Mouse (Mus musculus) testis, adult 2 months (tissue): ENCODE results near the gene S1pr5. TPM values are rescaled to one million over a fixed set of nuclear protein-coding genes. Genes with fewer than 3 reads are reported as not detected.

Experiments
- H3K27ac ChIP-seq: fragments of 200-500 bp; 2 replicates; pipeline ENCODE4 v1.5.1; 2012; ENCODE audit warnings: low read depth, low read length; ENCODE audit not compliant: control insufficient read depth, insufficient read depth
- H3K27me3 ChIP-seq: fragments of 200-500 bp; 2 replicates; pipeline ENCODE4 v1.6.1; 2012; ENCODE audit warnings: mild to moderate bottlenecking, low read length, moderate library complexity; ENCODE audit not compliant: control insufficient read depth, insufficient read depth
- H3K36me3 ChIP-seq: fragments of 200-500 bp; 2 replicates; pipeline ENCODE4 v1.6.1; 2012; ENCODE audit warnings: mild to moderate bottlenecking, low read length; ENCODE audit not compliant: control insufficient read depth, insufficient read depth
- H3K4me1 ChIP-seq: fragments of 200-500 bp; 2 replicates; pipeline ENCODE4 v1.6.1; 2012; ENCODE audit warnings: low read length; ENCODE audit not compliant: control insufficient read depth, insufficient read depth
- H3K4me3 ChIP-seq: fragments of 200-500 bp; 2 replicates; pipeline ENCODE4 v1.5.1; 2012; ENCODE audit warnings: low read depth, mild to moderate bottlenecking, low read length, moderate library complexity, mixed read lengths; ENCODE audit not compliant: control insufficient read depth
- CTCF ChIP-seq: fragments of 200-500 bp; IDR thresholded peaks from 2 replicates; pipeline ENCODE4 v1.5.1; 2012; ENCODE audit warnings: low read depth, mild to moderate bottlenecking, inconsistent platforms, low read length, moderate library complexity; ENCODE audit not compliant: control insufficient read depth, insufficient read depth, insufficient replicate concordance
- POLR2A ChIP-seq: fragments of 200-500 bp; IDR thresholded peaks from 2 replicates; pipeline ENCODE4 v1.6.1; 2012; ENCODE audit warnings: low read depth, mild to moderate bottlenecking, inconsistent platforms, low read length, moderate library complexity; ENCODE audit not compliant: control insufficient read depth
- polyA plus RNA-seq: library from polyadenylated mRNA; depleted of rRNA; stranded (reverse); fragments of >200 nt; gene quantifications from 2 replicates; pipeline ENCODE4 v1.2.3, GENCODE M21; 2012

The S1pr5 gene
- polyA plus RNA-seq, 1 experiment = not detected

DNA sequence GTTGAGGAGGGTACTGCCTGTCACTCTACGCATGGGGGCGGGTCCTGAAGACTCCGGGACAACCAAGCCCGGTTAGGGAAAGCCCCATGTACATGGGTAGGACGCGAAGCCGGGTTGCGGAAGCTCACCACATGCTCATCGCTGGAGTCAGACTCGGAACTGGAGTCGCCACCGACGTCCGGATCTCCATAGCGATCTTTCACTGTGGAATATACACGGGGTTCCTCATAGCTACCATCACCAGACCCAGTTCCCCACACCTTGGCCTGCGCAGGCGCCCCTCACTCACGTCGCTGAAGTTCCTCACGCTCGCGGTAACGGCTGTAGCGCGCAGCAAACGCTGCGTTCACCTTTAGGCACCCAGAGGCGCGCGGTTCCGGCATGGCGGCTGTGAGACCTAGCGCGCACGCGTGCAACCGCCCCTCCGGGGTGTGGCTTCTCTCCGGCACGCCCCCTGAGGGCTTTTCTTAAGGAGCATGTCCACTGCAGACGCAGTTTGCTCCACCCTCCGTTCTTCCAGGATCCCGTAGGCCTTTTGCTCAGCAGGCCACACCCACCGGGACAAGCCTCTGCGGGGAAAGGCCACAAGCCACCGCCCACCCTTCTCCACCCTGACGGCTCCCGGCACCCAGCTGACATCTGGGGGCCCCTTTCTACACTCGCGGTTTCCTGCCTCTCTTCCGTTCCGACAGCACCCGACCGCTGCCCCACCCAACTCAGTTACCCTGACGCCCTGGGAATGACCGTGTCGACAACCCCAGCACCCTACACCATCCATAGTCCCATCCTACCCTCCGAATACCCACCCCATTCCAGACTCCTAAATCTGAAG is 39.5 kb upstream of the S1pr5 start, which contains the start of gene Kri1:
TSS of gene Kri1 (minus strand) at position 399 of the 832 bp plus-strand sequence.
- peak within 1 kb of the TSS; percentile 97 for H3K27ac ChIP-seq
- H3K4me3 ChIP-seq = peak within 1 kb of the TSS; percentile 93
- no peaks in the 10 kb centered on the region for H3K27me3 ChIP-seq
- TF ChIP-seq POLR2A = peak; percentile 87
- no peak for TF ChIP-seq CTCF
- H3K4me1 ChIP-seq = peaks cover 21% of the 10 kb centered on the region
- no peaks in the 10 kb centered on the region; the same call in 1 of the 2 replicates for H3K36me3 ChIP-seq

GRCm38 (mm10) chr9:21286753-21287152 is 38.5 kb upstream of the S1pr5 start:
- no peak for TF ChIP-seq POLR2A
- no peak for TF ChIP-seq CTCF
- Histone ChIP-seq H3K27me3 (no peaks in the 10 kb centered on the region), H3K4me1 (peaks cover 21% of the 10 kb centered on the region), H3K4me3 (peak overlapping the region; percentile 16), H3K36me3 (peaks cover 1% of the 10 kb centered on the region; the same call in 1 of the 2 replicates), H3K27ac (no peak overlapping the region; the same call in 1 of the 2 replicates)

GRCm38 (mm10) chr9:21283994-21284393 is 35.8 kb upstream of the S1pr5 start:
- Histone ChIP-seq H3K4me1 (peaks cover 13% of the 10 kb centered on the region), H3K27ac (no peak overlapping the region), H3K36me3 (peaks cover 1% of the 10 kb centered on the region), H3K27me3 (no peaks in the 10 kb centered on the region), H3K4me3 (no peak overlapping the region)
- no peak for TF ChIP-seq CTCF
- TF ChIP-seq POLR2A = no peak

DNA sequence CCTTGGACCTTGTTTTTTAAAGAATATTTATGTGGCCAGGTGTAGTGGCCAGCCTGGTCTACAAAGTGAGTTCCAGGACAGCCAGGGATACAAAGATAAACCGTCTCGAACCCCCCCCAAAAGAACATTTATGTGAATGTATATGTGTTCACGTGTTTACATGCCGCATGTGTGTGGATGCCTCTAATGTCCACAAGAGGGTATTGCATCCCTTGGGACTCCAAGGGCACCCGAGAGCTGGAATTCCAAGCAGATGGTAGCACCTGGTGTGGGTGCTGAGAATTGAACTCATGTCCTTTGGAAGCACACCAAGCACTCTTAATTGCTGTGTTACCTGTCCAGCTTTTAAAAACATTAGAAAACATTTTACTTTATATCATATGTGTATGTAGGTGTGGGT is 35.3 kb upstream of the S1pr5 start:
- Histone ChIP-seq H3K27ac (no peak overlapping the region), H3K4me3 (no peak overlapping the region), H3K27me3 (no peaks in the 10 kb centered on the region), H3K36me3 (peaks cover 1% of the 10 kb centered on the region), H3K4me1 (peaks cover 9% of the 10 kb centered on the region)
- TF ChIP-seq POLR2A (no peak), CTCF (no peak)

DNA sequence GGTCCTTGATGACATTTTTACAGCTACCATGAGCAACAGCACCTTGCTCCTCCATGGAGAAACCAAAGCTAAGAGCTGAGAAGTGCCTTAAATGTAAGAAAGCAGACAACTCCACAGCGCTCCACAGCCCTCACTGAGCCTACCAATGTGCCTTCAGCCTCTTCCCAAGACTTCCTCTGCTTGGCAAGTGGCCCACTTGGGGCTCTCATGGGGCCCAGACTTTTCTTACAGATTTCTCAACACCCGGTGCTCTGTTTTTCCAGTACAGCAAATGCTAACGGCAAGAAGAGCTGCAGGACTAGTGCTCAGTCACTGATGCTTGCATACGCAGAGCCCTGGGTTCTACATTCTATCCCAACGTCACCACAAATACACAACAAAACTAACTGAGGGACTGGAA is 29.5 kb upstream of the S1pr5 start:
- TF ChIP-seq CTCF = no peak
- no peak overlapping the region for H3K4me3 ChIP-seq
- H3K36me3 ChIP-seq = peaks cover 1% of the 10 kb centered on the region
- no peaks in the 10 kb centered on the region; the same call in 1 of the 2 replicates for H3K4me1 ChIP-seq
- no peaks in the 10 kb centered on the region for H3K27me3 ChIP-seq
- no peak overlapping the region for H3K27ac ChIP-seq

DNA sequence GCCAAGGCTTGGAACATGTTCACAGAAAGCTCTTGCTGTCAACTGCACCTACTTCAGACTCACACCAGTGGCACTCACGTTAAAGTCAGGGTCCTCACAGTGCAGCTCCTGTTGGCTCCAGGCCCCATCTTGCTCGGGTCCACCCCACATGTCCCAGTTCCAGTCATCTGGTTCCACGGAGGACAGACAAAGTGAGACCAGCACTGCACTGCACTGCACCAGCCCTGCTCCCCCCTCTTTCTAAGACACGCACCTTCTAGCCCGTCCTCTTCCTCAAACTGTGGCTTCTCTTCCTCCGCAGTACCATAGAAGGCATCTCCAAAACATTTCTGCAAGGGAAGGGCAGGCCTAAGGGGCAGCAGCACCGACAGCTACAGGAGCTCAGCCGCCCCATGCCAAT is 28.1 kb upstream of the S1pr5 start:
- H3K27me3 ChIP-seq = no peaks in the 10 kb centered on the region
- H3K4me3 ChIP-seq = no peak overlapping the region
- no peaks in the 10 kb centered on the region; the same call in none of the 2 replicates for H3K36me3 ChIP-seq
- no peaks in the 10 kb centered on the region; the same call in 1 of the 2 replicates for H3K4me1 ChIP-seq
- H3K27ac ChIP-seq = no peak overlapping the region
- no peak for TF ChIP-seq CTCF
- no peak for TF ChIP-seq POLR2A

- no peak for TF ChIP-seq CTCF
- TF ChIP-seq POLR2A = no peak
- Histone ChIP-seq H3K4me3 (no peak overlapping the region), H3K36me3 (no peaks in the 10 kb centered on the region; the same call in none of the 2 replicates), H3K27ac (no peak overlapping the region), H3K27me3 (no peaks in the 10 kb centered on the region), H3K4me1 (no peaks in the 10 kb centered on the region; the same call in 1 of the 2 replicates)
These were observed 27.5 kb upstream of the S1pr5 start for GRCm38 (mm10) chr9:21275727-21276126.
